Mouse (Mus musculus) ES-Bruce4 (cell line): ENCODE data around the gene Vangl1. TPM values are rescaled to one million over a fixed set of nuclear protein-coding genes. Genes with fewer than 3 reads are reported as not detected.
A peak's percentile ranks its signal among the peaks of the same experiment; 100 is the strongest.

Source experiments
- H3K27ac ChIP-seq: 2 replicates; pipeline ENCODE4 v1.5.1; 2012; ENCODE audit warnings: low read length, inconsistent platforms; ENCODE audit not compliant: insufficient read depth
- H3K27me3 ChIP-seq: 2 replicates; pipeline ENCODE4 v1.6.1; 2012; ENCODE audit warnings: mild to moderate bottlenecking, low read length, inconsistent platforms; ENCODE audit not compliant: control insufficient read depth, poor library complexity, insufficient read depth, severe bottlenecking
- H3K36me3 ChIP-seq: 2 replicates; pipeline ENCODE4 v1.6.1; 2012; ENCODE audit warnings: inconsistent platforms, mild to moderate bottlenecking, low read length, moderate library complexity; ENCODE audit not compliant: control insufficient read depth, poor library complexity, insufficient read depth, severe bottlenecking
- H3K4me1 ChIP-seq: one replicate; pipeline ENCODE4 v1.8.1; 2011; ENCODE audit warnings: low read length; ENCODE audit not compliant: control insufficient read depth, insufficient read depth
- H3K4me3 ChIP-seq: 2 replicates; pipeline ENCODE4 v1.5.1; 2011; ENCODE audit warnings: low read depth, mild to moderate bottlenecking, low read length
- H3K9ac ChIP-seq: 2 replicates; pipeline ENCODE4 v1.6.1; 2012; ENCODE audit warnings: low read depth, mild to moderate bottlenecking, inconsistent platforms; ENCODE audit not compliant: poor library complexity, severe bottlenecking
- H3K9me3 ChIP-seq: replicated peaks from 2 replicates; pipeline ENCODE4 v1.6.1; 2012; ENCODE audit warnings: mild to moderate bottlenecking, low read length, inconsistent platforms; ENCODE audit not compliant: control insufficient read depth, poor library complexity, insufficient read depth, severe bottlenecking
- CTCF ChIP-seq: IDR thresholded peaks from one replicate; pipeline ENCODE4 v1.8.1; 2011; ENCODE audit warnings: low read depth, low read length
- EP300 ChIP-seq: IDR thresholded peaks from 2 replicates; pipeline ENCODE4 v1.6.1; 2011; ENCODE audit warnings: low read depth, low read length; ENCODE audit not compliant: insufficient read depth
- POLR2A ChIP-seq: IDR thresholded peaks from one replicate; pipeline ENCODE4 v1.8.1; 2011; ENCODE audit warnings: low read length; ENCODE audit not compliant: insufficient read depth
- polyA plus RNA-seq: library from polyadenylated mRNA; stranded (reverse); fragments of >200 nt; gene quantifications from 2 replicates; pipeline ENCODE4 v1.2.4, GENCODE M21; 2011; ENCODE audit warnings: low read depth; ENCODE audit not compliant: missing spikeins, insufficient read depth, insufficient read length

Vangl1 gene
- polyA plus RNA-seq, 1 experiment, result 85.8 TPM

- Histone ChIP-seq H3K27me3 (no peaks in the 10 kb centered on the region), H3K27ac (no peak overlapping the region), H3K9me3 (peaks cover 7% of the 10 kb centered on the region), H3K36me3 (no peaks in the 10 kb centered on the region), H3K4me1 (no peaks in the 10 kb centered on the region), H3K4me3 (no peak overlapping the region), H3K9ac (no peak overlapping the region)
- TF ChIP-seq CTCF (no peak), EP300 (no peak)
Measured at GRCm38 (mm10) chr3:102242854-102243253, 38.4 kb upstream of the Vangl1 start.

GRCm38 (mm10) chr3:102231418-102232134 lies 27.1 kb upstream of the Vangl1 start:
- Histone ChIP-seq H3K9ac (no peak overlapping the region), H3K4me1 (no peaks in the 10 kb centered on the region), H3K9me3 (peaks cover 25% of the 10 kb centered on the region), H3K27ac (no peak overlapping the region), H3K36me3 (no peaks in the 10 kb centered on the region), H3K4me3 (no peak overlapping the region), H3K27me3 (no peaks in the 10 kb centered on the region)
- no peak for TF ChIP-seq EP300
- no peak for TF ChIP-seq POLR2A
- TF ChIP-seq CTCF, result no peak

- Histone ChIP-seq H3K9ac (no peak overlapping the region), H3K4me1 (no peaks in the 10 kb centered on the region), H3K27ac (no peak overlapping the region), H3K4me3 (no peak overlapping the region), H3K36me3 (no peaks in the 10 kb centered on the region), H3K9me3 (no peaks in the 10 kb centered on the region), H3K27me3 (no peaks in the 10 kb centered on the region)
- TF ChIP-seq EP300 (no peak), CTCF (no peak), POLR2A (no peak)
Measured at GRCm38 (mm10) chr3:102222756-102223155, 18.3 kb upstream of the Vangl1 start.

- H3K36me3 ChIP-seq, result no peaks in the 10 kb centered on the region
- TF ChIP-seq POLR2A, result no peak
- no peak for TF ChIP-seq EP300
- TF ChIP-seq CTCF, result no peak
- H3K27ac ChIP-seq, result no peak overlapping the region
- H3K9me3 ChIP-seq, result no peaks in the 10 kb centered on the region
- H3K27me3 ChIP-seq, result no peaks in the 10 kb centered on the region
- H3K4me1 ChIP-seq, result peaks cover 2% of the 10 kb centered on the region
- no peak overlapping the region for H3K4me3 ChIP-seq
- H3K9ac ChIP-seq, result no peak overlapping the region
Measured at GRCm38 (mm10) chr3:102218301-102218700, 13.8 kb upstream of the Vangl1 start.

DNA sequence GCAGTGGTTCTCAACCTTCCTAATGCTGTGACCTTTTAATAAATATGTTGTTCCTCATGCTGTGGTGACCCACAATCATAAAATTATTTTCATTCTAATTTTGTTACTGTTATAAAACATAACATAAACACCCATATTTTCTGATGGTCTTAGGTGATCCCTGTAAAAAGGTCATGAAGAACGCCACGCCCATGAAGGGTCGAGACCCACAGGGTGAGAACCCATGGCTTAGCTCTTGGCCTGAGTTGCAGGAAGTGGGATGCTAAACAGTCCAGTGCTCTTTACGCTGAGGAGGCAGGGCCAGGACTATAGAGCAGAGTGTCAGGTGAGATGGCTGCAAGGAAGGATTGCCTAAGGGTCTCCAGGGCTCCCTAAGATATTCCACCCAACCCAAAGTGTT lies 10.2 kb upstream of the Vangl1 start:
- Histone ChIP-seq H3K27me3 (no peaks in the 10 kb centered on the region), H3K4me1 (peaks cover 10% of the 10 kb centered on the region), H3K27ac (peak overlapping the region; percentile 86), H3K36me3 (no peaks in the 10 kb centered on the region), H3K9me3 (no peaks in the 10 kb centered on the region), H3K9ac (no peak overlapping the region), H3K4me3 (no peak overlapping the region)
- peak; percentile 53; the same call in 1 of the 2 replicates for TF ChIP-seq EP300
- no peak for TF ChIP-seq POLR2A
- no peak for TF ChIP-seq CTCF

GRCm38 (mm10) chr3:102214299-102214698 lies 9.8 kb upstream of the Vangl1 start:
- TF ChIP-seq POLR2A, result no peak
- TF ChIP-seq EP300, result peak; percentile 64; the same call in 1 of the 2 replicates
- TF ChIP-seq CTCF, result no peak
- Histone ChIP-seq H3K4me1 (peaks cover 10% of the 10 kb centered on the region), H3K9me3 (no peaks in the 10 kb centered on the region)

More at GRCm38 (mm10) chr3:102214299-102214698, 9.8 kb upstream of the Vangl1 start:
- Histone ChIP-seq H3K9ac (no peak overlapping the region), H3K36me3 (no peaks in the 10 kb centered on the region), H3K27me3 (no peaks in the 10 kb centered on the region), H3K4me3 (no peak overlapping the region), H3K27ac (peak overlapping the region; percentile 86)
